Mouse (Mus musculus): ENCODE data around the gene Cdc42bpb.

DNA sequence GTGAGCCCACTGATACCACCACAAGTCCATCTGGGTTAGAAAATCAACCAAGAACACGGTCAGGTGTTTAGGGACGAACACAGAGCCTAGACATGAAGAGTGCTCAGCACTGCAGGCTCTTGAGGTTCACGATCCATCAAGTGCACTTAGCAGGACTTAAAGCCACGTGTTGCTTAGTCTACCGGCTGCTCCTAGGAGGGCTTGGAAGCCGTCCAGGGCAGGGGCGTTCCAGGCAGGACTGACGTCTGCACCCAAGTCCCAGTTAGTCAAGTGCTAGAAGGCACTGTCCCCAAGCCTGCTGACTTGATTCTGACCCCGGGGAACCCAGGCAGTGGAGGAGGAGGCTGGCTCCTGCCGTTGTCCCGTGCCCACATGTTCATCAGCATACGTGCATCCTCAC lies 57.0 kb downstream of the Cdc42bpb start:
- no peak for TF ChIP-seq CTCF (IDR thresholded peaks at IDR 0.05; ENCODE audit: extremely low read depth, insufficient read depth, insufficient read length, insufficient replicate concordance)
- no peak for TF ChIP-seq POLR2A (IDR thresholded peaks at IDR 0.05; ENCODE audit: low read depth, low read length)

Measured in spleen, adult 2 months (tissue).